Mouse (Mus musculus) left cerebral cortex, adult 18-20 months (tissue): ENCODE data around the gene Hes1. TPM values are rescaled to one million over a fixed set of nuclear protein-coding genes. Genes with fewer than 3 reads are reported as not detected.
"Not testable (repeated sequence)": the region's sequence is repeated elsewhere in the genome, so short reads cannot be mapped to it uniquely, and the experiment has no call there.

Experiments
- DNase-seq, 2 experiments: peaks; one replicate each; pipeline ENCODE4 v3.0.0; 2021 to 2022; ENCODE audit warnings: low spot score in 2 of 2, mixed read lengths in 1 of 2
- total RNA-seq, 2 experiments: library from RNA; stranded (reverse); gene quantifications; 2 replicates each; pipeline ENCODE4 v1.2.3; 2021

Hes1 gene
- total RNA-seq, 2 experiments from 2014 or later: 21.1 to 26.0 TPM

DNA sequence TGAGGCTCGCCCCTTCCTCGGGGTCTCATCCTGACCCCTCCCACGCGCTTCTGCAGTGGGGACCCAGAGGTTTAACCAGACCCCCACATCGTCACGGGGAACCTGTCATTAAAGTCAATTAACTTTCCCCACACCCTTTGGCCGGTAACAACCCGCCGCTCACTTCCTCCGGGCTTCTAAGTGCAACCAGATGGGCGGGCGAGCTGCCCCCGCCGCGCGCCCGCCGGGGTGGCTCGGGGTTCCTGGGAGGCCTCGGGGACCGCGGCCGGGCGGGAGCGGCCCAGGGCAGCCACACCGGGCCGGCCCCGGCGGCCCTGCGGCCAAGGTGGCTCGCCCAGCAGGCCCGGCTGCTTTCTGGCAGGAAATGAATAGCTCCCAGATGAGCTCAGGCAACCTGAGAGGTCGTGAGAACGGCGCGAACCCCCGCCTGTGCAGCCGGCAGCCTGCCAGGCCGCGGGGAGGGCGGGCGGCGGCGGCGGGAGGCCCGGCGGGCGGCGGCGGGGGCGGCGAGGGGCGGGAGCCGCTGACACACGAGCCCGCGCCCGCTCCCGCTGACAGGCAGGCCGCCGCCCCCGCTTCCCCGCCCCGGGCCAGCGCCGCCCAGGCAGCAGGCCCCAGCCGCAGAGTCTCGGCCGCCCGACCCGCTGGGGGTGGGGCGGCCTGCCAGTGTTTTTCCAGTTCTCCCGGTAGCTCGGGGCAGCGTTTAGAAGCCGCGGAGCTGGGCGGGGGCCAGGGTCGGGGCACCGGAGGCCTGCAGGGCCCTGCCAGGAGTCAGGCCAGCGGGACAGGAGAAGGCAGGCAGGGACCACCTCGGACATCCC lies 6.0 kb downstream of the Hes1 start:
- peak; percentile 69 to 79 for DNase-seq

DNA sequence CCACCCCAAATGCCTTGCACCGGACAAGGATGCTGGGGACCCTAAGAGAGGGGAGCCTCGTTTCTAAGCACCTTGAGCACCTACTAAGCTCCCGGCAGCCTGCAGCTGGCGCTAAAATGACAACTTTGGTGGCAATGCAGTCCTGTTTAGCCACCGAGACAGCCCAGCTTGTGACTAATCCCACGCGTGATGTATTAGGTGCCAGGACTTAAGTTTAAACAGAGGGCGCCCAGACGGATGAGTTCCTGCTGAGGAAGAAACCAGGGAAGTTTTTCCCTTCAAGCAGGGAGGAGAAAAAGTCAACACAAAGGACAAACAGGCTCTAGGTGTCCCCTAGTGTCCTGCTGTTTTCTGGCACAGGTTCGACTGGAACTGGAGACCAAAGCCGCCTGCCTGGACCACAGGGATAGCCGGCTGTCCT lies 6.6 kb downstream of the Hes1 start:
- peak in 1 of 2 experiments; percentile 37 for DNase-seq

DNA sequence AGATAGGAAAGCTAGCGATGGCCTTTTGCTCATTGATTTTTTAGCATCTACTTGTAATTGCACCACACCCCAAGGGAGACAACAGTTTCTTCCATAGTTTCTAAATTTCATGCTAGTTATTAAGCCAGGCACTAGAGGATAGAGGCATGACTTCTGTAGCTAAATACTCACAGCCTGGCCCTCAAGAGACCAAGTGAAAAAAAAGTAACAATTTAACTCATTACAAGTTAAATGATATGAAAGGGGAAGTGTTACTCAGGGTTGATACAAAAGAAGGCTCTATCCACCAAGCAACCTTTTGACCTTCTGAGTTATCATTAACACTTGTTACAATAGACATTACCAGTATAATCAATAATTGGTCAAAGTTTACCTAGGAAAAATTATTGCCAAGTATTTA lies 9.1 kb downstream of the Hes1 start:
- DNase-seq: no peak

DNA sequence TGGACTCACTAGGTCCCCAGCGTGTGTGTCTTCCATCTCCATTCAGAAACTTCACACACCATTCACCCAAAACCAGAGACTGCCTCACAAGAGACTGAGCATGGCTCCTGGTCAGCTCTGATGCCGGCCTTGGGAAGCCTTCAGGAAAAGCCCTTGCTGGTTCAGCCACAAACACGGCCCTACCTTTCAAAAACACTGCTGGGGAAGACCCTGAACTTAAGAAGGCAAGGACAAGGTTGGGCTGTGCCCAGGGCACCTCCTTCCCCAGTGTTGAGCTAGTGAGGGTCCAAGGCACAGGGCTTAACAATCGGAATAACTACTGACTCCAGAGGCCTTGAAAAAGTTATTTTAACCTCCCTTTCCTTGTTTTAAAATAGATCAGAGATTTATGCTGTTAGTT lies 17.3 kb downstream of the Hes1 start:
- DNase-seq: no peak

DNA sequence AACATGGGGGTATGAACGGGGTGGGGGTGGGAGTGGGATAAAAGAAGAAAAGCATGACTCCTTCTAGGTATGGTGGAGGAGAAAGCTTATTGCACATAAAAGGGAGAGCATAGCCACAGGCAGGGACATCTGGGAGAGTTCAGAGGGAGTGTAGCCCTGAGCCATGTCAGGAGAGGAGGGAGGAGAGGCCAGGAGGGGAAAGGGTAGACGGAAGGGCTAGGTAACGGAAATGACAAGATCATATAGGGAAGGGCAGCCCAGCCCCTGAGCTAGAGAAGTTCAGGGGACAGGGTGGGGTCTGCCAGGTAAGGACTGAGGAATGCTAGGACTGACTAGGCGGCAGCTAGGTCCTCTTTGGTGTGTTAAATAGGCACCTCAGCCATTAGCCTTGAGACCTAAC lies 17.8 kb downstream of the Hes1 start:
- no peak for DNase-seq

DNA sequence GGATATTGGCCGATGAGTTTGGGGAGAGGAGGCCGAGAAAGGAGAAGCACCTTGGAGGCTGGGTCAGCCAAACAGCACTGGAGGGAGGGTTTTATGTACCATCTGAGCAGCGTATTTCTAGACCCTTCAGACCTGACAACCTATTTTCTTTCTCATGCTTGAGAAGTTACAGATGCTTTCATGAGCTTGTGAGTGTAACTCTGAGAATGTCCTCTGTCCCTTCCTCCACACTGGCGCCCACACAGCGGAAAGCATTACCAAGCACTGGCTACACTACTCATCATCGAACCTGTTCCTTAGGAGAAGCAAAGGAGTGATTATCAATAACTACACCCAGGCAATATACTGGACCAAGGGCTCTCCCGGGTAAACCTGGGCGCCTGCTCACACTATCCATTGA lies 18.8 kb downstream of the Hes1 start:
- DNase-seq: no peak

DNA sequence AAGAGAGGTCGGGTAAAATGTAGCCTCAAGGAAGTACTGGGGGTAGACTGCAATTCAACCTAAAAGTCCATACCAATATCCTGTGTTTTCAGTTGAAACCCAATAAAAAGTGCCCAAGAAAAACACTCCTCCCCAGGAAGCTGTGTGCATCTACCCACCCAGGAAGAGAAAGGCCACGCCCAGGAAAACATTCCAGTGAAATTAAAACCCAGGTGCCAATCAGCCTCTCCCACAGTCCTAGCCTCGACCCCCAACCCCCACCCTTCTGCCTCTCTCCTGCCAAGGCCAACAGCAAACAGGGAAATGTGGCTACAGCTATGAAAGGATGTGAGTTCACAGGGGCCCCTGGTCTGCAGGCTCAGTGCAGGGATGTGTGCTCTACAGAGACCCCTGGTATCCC lies 19.4 kb downstream of the Hes1 start:
- no peak for DNase-seq

DNA sequence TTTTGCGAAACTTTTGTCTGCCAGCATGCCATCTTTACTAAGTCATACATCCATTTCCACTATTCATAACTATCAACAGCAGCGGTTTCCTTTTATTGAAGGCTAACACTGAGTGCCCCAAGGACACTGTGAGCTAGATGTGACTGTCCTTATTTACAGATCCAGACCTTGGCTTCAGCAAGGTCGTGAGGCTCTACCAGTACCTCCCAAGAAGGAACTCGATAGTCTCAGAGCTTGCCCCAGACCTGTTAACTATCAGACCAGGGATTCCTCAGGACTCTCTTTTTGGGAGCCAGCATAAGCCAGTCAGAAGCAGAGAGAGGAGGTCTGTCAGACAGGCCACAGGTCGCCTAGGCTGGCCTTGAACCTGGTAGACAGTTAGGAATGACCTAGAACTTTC lies 24.5 kb downstream of the Hes1 start:
- DNase-seq: no peak

DNA sequence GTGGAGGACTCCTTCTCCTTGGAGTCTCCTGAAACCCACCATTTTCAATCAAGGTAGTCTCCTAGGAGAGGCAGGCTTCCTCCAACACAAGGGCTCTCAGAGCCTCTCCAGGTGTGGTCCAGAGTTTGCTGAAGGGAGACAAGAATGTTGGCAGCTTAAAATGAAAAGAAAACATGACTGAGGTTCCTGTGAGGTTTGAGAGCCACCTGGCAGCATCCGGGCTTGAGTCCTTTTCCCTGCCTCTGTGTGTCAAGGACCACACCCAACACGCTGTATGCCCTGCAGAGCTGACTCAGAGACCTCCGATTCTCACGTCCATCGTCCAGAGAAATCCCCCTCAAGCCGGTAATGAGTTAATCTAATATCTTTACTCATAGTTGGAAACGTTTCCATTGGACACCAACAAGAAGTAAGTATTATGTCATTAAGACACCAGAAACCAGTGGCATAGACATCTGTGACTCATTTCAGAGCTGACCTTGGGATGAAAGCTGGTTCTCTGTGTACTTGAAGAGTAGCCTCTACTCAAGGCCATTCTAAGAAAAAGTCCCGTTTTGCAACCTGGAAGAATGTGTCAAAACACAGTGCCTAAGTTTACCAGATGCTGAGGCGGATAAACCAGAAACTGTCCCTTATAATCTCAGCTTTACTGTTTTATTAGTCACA lies 26.1 kb downstream of the Hes1 start:
- DNase-seq: no peak

DNA sequence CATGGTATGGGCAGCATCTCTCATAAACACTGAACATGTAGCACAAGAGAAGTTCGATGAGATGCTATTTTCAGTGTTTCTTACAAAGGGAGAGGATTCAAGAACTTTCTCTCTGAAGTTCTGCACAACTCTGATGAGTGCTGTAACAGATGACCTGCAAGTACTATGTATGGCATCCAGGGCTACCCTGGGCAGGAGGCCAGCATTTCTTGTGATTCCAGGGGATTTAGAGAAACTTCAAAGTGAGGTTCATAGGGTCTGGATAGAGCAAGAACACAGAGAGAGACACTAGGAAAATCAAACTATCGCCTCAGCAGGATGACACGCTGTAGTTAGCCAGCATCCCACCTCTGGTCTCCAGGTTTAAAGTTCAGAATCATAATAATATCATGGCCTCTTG lies 31.9 kb downstream of the Hes1 start:
- DNase-seq: no peak

DNA sequence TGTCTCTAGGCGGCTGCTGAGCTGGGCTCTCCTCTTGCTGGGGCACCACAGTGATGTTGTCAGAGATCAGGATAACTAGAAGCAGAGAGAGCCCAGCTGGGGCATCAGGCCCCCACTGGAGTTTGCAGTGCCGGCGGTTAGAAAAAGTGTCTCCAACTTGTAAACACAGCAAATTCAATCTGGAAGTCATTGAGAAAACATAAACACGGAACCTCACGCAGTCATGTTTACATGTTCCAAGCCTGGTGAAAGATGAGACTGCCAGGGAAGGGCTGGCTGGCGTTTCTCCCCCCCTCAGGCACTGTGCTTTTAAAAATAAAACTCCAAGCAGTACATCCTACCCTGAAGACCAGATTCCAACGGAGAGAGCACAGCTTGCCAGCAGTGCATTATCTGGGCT lies 32.3 kb downstream of the Hes1 start:
- DNase-seq: no peak

DNA sequence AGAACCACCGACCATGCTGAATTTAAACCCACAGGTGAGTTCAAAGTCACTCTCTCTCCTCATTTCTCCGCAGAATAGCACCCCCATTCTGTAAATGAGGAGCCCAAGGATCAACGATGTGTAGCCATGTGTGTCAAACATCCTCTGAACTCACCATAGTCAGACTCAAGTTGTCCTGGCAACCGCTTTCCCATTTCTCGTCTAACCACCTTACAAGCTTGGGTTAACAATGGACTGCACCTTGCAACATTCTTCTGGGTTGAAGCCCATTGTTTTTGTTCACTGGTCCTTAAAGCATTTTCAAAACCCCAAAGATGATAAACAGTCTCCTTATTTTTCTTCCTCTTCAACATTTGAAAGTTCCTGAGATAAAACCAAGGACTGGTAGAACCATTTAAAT lies 34.9 kb downstream of the Hes1 start:
- DNase-seq: no peak

DNA sequence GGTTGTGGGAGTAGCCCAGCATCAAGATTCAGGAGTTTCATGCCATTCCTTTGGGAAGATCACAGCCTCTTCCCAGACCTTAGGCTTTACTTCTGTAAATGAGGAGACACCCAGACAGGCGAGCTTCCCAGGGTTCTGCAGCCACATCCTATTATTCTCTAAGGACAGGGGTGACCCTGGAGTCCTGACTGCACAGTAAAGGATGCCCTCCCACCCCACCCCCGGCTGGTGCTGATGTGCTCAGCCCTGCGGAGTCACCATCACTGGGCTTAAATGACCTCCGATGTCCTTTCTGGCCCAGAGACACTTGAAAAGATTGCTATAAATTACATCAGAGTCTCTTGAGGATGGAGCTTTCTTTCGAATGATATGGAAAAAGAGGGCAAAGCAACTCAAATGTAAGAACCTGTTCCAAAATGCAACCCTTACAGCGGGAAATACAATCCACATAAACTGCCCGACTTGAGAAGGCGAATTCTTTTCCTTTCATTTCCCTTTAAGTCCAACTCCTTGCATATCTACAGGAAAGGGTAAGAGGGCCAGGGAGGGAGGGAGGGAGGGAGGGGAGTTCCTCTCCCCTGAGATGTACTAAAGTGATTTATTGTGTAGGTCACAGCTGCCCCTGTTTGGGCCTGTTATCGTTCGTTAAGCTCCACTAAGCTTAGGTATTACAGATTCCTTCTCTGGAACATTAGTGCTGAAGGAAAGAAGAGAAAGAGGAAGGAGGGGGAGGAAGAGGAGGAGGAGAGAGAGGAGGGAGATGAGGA lies 38.1 kb downstream of the Hes1 start:
- DNase-seq: no peak

DNA sequence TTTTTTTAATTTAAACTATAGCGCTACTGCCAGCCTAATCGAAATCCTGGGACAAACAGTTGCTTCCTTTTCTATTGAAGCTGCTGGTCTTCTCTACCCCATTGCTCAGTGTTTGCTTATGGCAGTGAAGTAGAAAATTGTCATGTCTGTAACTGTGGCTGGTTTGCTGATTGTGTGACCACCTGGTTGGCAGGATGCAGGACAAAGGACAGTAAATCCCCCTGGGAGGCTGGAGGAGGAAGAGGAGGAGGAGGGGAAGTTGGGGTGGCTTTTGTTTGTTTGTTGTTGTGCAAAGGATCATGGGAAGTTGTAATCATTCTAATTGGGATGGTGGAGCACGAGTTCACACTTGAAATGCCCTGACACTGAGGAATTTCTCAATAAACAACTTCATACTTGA lies 38.8 kb downstream of the Hes1 start:
- no peak for DNase-seq

DNA sequence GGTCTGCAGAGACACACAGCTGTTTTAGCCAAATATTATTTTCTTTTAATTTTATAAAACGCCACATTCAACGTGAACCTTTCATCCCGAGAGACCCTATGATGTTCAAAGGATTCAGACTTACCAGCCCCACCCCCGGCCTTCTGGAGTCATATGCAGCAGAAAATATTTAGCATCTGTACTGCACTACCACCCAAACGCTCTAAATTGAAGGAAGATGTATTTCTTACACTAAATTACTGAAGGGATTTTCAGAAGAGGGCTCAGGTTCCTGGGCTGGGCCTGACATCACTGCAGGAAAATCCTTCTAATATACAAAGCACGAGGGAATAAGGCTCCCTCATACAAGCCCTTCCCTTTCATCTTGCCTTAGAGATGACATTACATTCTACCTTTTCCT lies 39.3 kb downstream of the Hes1 start:
- no peak for DNase-seq

DNA sequence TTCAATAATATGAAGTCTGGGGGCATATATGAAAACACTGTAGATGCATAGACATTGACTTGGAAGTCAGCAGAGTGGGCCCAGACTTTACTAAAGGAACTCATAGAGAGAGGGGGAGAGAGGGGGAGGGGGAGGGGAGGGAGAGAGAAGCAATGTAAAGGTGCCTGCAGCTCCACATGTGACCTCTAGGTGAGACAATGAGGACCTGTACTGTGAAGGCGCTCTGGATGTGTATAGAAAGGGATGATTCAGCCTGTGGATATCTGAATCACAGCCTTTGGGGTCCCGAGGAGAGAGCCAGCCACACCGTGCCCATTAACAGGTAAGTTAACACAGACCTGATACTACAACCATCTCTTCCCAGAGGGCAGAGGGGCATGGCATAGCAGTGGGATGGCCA lies 40.2 kb downstream of the Hes1 start:
- no peak for DNase-seq

DNA sequence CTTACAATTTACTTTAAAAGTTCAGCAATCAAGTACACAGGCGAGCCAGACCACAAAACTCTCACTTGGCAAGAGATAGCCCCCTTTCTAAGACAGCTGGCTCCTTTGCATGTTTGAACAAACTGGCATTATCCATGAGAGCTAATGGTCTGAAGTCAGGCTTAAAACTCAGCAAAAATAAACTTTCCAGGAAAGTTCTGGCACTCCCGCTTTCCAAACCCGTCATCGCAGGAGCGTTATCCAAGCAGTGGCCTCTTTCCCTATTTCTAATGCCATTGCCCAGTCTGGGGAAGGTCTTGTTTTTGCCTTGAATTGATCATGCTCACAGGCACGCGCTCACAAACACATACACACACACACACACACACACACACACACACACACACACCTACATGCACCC lies 41.3 kb downstream of the Hes1 start:
- DNase-seq: no peak

DNA sequence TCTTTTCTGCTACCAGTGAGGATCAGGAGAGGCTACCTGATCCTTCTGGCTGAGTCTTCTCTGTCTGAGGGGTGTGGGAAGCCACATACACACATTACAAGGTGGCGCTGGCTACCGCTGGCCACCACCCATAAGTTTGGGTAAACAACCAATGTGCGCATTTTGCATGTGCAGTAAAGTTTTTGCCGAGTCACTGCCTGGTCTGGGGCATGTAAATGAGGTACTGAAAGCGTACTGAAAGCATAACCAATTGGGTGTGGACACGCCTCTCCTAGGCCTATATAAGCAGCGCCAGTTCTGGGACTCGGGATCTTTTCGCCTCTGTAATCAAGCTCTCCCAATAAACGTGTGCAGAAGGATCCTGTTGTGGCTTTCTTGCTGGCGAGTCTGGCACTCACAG lies 44.0 kb downstream of the Hes1 start:
- not testable (repeated sequence) for DNase-seq

DNA sequence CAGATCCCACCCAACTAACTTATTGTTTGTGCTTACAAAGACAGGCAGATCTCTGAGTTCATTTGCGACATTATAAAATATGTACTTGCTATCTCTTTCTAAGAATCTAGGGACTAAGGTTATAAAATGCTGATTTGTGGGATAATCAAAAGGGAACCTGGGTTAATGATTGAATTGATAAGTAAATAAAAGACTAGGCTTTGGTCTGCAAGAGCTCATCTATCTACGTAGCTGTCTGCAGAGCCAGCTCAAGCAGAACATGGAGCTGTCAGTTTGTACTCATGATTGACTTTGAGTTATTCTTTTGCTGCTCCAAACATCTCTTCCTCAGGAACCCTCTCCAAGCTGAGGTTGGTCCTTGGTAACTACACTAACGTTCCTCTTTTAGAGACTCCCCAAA lies 46.3 kb downstream of the Hes1 start:
- no peak for DNase-seq

DNA sequence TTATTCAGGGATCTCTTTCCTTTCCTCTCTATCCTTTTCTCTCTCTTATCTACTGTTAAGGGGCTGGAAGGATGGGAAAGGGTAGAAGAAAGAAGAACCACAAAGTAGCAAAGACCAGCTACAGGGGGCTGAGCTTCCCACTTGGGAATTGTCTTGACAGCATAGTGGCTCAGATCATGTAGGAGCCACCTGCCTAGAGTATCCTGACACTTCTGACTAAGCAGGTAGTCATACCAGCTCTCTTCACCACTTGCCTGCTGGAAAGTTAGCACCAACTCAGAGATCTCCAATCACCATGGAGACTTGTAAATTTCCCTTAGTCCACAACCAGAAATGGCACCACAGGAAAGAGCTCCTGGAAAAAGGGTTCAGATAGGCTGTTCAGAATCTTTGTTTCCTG lies 46.9 kb downstream of the Hes1 start:
- no peak for DNase-seq

DNA sequence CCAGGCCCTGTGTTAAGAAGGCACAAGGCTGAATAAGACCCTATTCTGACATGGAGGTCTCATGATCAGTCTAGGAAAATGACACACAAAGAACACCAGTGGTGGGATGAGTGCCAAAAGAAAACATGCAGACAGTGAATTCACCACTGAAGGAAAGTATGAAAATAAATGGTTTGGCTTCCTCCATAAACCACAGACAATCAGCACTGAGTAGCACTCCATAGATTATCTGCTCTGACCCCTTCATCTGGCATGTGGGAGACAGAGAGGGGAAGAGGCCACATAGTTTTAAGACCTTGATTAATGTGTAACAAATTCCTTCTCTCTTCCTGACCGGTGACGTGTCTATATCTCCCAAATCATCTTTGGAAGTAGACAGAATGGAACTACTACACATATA lies 47.4 kb downstream of the Hes1 start:
- DNase-seq: no peak

DNA sequence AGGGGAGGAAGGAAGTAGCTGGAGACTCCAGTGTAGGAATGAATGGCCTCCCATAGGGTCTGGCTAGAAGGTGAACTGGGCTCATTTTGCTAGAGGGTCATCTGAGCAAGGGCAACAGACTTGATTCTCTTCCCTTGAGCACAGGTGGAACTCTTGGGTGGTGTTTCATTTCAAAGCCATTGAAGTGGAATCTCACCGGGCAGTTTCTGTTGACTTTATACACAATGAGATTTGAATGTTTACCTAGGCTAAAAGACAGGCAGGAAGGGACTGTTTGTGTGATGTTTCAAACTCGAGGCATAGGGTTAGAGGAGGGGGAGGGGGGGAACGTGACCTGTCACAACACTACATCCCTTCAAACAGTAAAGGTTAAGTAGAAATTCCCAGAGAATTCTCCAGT lies 49.0 kb downstream of the Hes1 start:
- DNase-seq: no peak
